Mouse (Mus musculus): ENCODE data around the gene Cstad. TPM values are rescaled to one million over a fixed set of nuclear protein-coding genes. Genes with fewer than 3 reads are reported as not detected.

The Cstad gene
- polyA plus RNA-seq, 1 experiment = 0.94 TPM

DNA sequence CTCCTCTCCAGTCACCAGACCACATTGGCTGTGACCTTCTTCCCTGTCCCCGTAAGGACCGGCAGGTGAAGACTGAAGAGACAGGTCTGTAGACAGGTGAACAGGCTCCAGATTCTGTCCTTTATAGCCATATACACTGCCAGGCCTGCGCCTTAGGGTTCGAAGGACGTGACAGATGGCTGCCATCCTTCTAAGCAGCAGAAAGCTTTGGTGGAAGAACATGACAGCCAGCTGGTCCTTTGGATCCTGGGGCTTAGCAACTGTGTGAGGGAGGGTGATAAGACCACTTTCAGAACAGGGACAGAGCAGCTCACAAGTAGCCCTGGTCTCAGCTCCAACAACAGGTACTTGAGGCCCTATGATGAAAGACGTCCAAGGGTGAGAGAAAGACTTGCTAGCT lies 43.2 kb downstream of the Cstad start:
- no peak overlapping the region for H3K9ac ChIP-seq (ENCODE audit: low read depth, poor library complexity, severe bottlenecking)
- no peak overlapping the region for H3K27ac ChIP-seq (ENCODE audit: insufficient read depth, low read length)
- H3K4me1 ChIP-seq (ENCODE audit: control insufficient read depth, insufficient read depth, low read length) = peaks cover 6% of the 10 kb centered on the region
- H3K4me3 ChIP-seq (ENCODE audit: low read depth, low read length) = no peak overlapping the region
- no peaks in the 10 kb centered on the region for H3K27me3 ChIP-seq (ENCODE audit: control insufficient read depth, insufficient read depth, low read length, poor library complexity, severe bottlenecking)
- TF ChIP-seq EP300 (IDR thresholded peaks at IDR 0.05; ENCODE audit: insufficient read depth, low read depth, low read length) (no peak), POLR2A (IDR thresholded peaks at IDR 0.05; ENCODE audit: insufficient read depth, low read length) (no peak), CTCF (IDR thresholded peaks at IDR 0.05; ENCODE audit: low read depth, low read length) (no peak)
- H3K36me3 ChIP-seq (ENCODE audit: control insufficient read depth, insufficient read depth, low read length, poor library complexity, severe bottlenecking) = no peaks in the 10 kb centered on the region
- no peaks in the 10 kb centered on the region for H3K9me3 ChIP-seq (replicated peaks; ENCODE audit: control insufficient read depth, insufficient read depth, low read length, poor library complexity, severe bottlenecking)

DNA sequence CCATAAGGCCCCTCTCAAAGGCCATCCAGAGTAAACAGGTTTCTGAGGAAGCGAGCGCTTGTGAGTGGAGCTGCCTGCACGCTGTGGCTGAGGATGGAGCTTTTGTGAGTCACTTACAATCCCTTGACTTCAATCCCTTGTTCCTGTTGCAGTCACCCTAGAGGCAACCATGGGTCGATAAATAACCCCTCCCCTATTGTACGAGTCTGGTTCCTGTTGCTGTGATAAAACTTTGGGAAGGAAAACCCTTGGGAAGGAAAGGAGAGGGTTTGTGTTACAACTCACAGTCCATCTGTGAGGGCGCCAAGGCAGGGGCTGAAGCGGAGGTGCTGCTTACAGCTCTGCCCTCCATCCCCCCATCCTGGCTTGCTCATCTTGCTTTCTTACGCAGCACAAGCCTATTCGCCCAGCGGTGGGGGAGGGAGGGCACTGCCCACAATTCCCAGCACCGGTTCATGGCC lies 45.2 kb downstream of the Cstad start:
- Histone ChIP-seq H3K36me3 (ENCODE audit: control insufficient read depth, insufficient read depth, low read length, poor library complexity, severe bottlenecking) (no peaks in the 10 kb centered on the region), H3K4me1 (ENCODE audit: control insufficient read depth, insufficient read depth, low read length) (peaks cover 6% of the 10 kb centered on the region), H3K4me3 (ENCODE audit: low read depth, low read length) (no peak overlapping the region), H3K9ac (ENCODE audit: low read depth, poor library complexity, severe bottlenecking) (no peak overlapping the region), H3K9me3 (replicated peaks; ENCODE audit: control insufficient read depth, insufficient read depth, low read length, poor library complexity, severe bottlenecking) (no peaks in the 10 kb centered on the region), H3K27me3 (ENCODE audit: control insufficient read depth, insufficient read depth, low read length, poor library complexity, severe bottlenecking) (no peaks in the 10 kb centered on the region), H3K27ac (ENCODE audit: insufficient read depth, low read length) (no peak overlapping the region)
- TF ChIP-seq EP300 (IDR thresholded peaks at IDR 0.05; ENCODE audit: insufficient read depth, low read depth, low read length) (no peak), CTCF (IDR thresholded peaks at IDR 0.05; ENCODE audit: low read depth, low read length) (no peak), POLR2A (IDR thresholded peaks at IDR 0.05; ENCODE audit: insufficient read depth, low read length) (no peak)

DNA sequence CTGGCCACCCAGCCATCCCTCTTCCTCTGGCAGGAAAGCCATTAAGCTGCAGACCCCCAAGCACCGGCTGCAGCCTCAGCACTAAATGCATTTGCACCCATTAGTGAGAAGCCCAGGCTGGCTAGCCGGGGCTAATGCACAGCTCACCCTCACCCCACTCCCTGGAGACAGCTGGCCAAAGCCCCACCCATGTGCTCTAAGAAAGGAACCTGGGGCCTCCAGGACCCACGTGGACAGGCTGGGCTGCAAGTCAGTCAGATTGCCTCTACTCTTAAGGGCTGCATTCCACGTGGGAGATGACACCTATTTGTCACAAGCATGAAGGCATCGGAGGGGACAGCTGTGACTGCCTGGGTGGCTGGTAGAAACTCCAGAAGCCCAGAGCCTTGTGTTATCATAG lies 48.0 kb downstream of the Cstad start:
- H3K4me1 ChIP-seq (ENCODE audit: control insufficient read depth, insufficient read depth, low read length) = peaks cover 3% of the 10 kb centered on the region
- H3K9ac ChIP-seq (ENCODE audit: low read depth, poor library complexity, severe bottlenecking) = no peak overlapping the region
- H3K9me3 ChIP-seq (replicated peaks; ENCODE audit: control insufficient read depth, insufficient read depth, low read length, poor library complexity, severe bottlenecking) = no peaks in the 10 kb centered on the region
- no peaks in the 10 kb centered on the region for H3K36me3 ChIP-seq (ENCODE audit: control insufficient read depth, insufficient read depth, low read length, poor library complexity, severe bottlenecking)
- no peaks in the 10 kb centered on the region for H3K27me3 ChIP-seq (ENCODE audit: control insufficient read depth, insufficient read depth, low read length, poor library complexity, severe bottlenecking)
- no peak for TF ChIP-seq EP300 (IDR thresholded peaks at IDR 0.05; ENCODE audit: insufficient read depth, low read depth, low read length)
- TF ChIP-seq POLR2A (IDR thresholded peaks at IDR 0.05; ENCODE audit: insufficient read depth, low read length) = no peak
- no peak for TF ChIP-seq CTCF (IDR thresholded peaks at IDR 0.05; ENCODE audit: low read depth, low read length)
- H3K27ac ChIP-seq (ENCODE audit: insufficient read depth, low read length) = no peak overlapping the region
- H3K4me3 ChIP-seq (ENCODE audit: low read depth, low read length) = no peak overlapping the region

DNA sequence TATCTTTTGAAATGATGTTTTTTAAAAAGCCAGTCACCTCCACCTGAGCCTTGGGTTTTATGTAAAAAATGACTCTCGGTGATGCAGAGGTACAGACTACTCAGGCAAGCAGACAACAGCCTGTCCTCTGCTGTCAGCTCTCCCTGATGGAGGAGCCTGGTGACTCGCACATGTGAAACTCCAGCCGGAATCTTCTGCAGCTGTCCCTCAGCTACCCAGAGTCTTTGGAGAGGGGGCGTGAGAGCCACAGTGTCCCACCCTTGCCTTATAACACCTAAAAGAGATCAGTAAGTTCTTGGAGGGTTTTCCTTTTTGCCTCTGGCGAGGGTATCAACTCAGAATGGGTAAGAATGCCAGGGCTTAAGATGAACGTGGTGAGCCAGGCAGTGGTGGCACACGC lies 48.6 kb downstream of the Cstad start:
- peaks cover 3% of the 10 kb centered on the region for H3K4me1 ChIP-seq (ENCODE audit: control insufficient read depth, insufficient read depth, low read length)

DNA sequence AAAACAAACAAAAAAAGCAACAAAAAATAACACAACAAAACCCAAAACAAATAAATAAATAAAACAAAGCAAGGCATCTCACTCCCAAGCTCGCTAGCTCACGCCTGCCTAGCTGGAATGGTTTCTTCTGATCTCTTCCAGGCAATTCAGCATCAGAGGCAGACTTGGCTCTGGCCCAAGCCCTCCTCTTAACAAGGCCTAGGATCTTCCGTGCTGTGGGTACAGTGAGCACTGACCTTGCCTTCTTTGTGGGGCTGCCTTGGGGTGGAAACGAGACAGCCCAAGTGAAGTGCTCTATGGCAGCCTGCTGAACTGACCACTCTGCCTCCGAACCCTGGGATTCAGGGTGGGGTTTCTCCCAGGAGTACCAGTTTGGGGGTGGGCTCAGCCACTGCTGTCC lies 52.0 kb downstream of the Cstad start:
- H3K27ac ChIP-seq (ENCODE audit: insufficient read depth, low read length) = no peak overlapping the region
- no peak for TF ChIP-seq EP300 (IDR thresholded peaks at IDR 0.05; ENCODE audit: insufficient read depth, low read depth, low read length)
- no peak for TF ChIP-seq POLR2A (IDR thresholded peaks at IDR 0.05; ENCODE audit: insufficient read depth, low read length)
- no peak for TF ChIP-seq CTCF (IDR thresholded peaks at IDR 0.05; ENCODE audit: low read depth, low read length)
- H3K4me3 ChIP-seq (ENCODE audit: low read depth, low read length) = no peak overlapping the region
- no peaks in the 10 kb centered on the region for H3K4me1 ChIP-seq (ENCODE audit: control insufficient read depth, insufficient read depth, low read length)
- no peaks in the 10 kb centered on the region for H3K9me3 ChIP-seq (replicated peaks; ENCODE audit: control insufficient read depth, insufficient read depth, low read length, poor library complexity, severe bottlenecking)
- no peaks in the 10 kb centered on the region for H3K27me3 ChIP-seq (ENCODE audit: control insufficient read depth, insufficient read depth, low read length, poor library complexity, severe bottlenecking)
- no peak overlapping the region for H3K9ac ChIP-seq (ENCODE audit: low read depth, poor library complexity, severe bottlenecking)
- H3K36me3 ChIP-seq (ENCODE audit: control insufficient read depth, insufficient read depth, low read length, poor library complexity, severe bottlenecking) = no peaks in the 10 kb centered on the region

More for the DNA sequence above, 48.6 kb downstream of the Cstad start:
- Histone ChIP-seq H3K4me3 (ENCODE audit: low read depth, low read length) (no peak overlapping the region), H3K9me3 (replicated peaks; ENCODE audit: control insufficient read depth, insufficient read depth, low read length, poor library complexity, severe bottlenecking) (no peaks in the 10 kb centered on the region), H3K27ac (ENCODE audit: insufficient read depth, low read length) (no peak overlapping the region), H3K36me3 (ENCODE audit: control insufficient read depth, insufficient read depth, low read length, poor library complexity, severe bottlenecking) (no peaks in the 10 kb centered on the region), H3K27me3 (ENCODE audit: control insufficient read depth, insufficient read depth, low read length, poor library complexity, severe bottlenecking) (no peaks in the 10 kb centered on the region), H3K9ac (ENCODE audit: low read depth, poor library complexity, severe bottlenecking) (no peak overlapping the region)
- TF ChIP-seq EP300 (IDR thresholded peaks at IDR 0.05; ENCODE audit: insufficient read depth, low read depth, low read length) = no peak
- no peak for TF ChIP-seq POLR2A (IDR thresholded peaks at IDR 0.05; ENCODE audit: insufficient read depth, low read length)
- TF ChIP-seq CTCF (IDR thresholded peaks at IDR 0.05; ENCODE audit: low read depth, low read length) = no peak

DNA sequence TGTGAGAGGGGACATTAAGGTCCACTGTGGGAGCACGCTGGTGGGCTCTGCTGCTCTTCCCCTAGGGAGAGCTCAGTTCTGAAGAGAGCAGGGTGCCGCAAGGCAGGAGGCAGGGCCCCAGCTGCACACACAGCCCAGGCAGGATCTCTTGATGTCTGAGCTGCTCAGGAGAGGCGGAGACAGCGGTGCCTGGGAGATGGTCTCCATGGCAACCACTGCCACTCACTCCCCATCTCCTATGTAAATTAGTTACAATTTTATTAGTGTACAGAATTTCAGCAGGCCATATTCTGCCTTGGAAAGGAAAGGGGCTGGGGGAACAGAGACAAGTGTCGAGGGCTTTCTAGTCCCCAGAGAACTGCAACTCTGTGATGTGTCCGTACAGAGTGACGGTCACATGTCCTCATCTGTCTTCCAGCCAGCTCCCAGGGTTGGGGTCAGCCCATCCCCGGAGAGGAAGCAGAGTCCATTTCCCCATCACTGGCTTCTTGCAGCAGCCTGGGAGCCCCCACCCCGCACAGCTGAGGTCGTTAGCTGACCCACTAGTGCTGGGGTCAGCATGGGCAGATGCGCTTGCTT lies 52.6 kb downstream of the Cstad start:
- Histone ChIP-seq H3K9ac (ENCODE audit: low read depth, poor library complexity, severe bottlenecking) (no peak overlapping the region), H3K4me3 (ENCODE audit: low read depth, low read length) (no peak overlapping the region), H3K4me1 (ENCODE audit: control insufficient read depth, insufficient read depth, low read length) (no peaks in the 10 kb centered on the region), H3K36me3 (ENCODE audit: control insufficient read depth, insufficient read depth, low read length, poor library complexity, severe bottlenecking) (no peaks in the 10 kb centered on the region), H3K27me3 (ENCODE audit: control insufficient read depth, insufficient read depth, low read length, poor library complexity, severe bottlenecking) (no peaks in the 10 kb centered on the region), H3K27ac (ENCODE audit: insufficient read depth, low read length) (no peak overlapping the region), H3K9me3 (replicated peaks; ENCODE audit: control insufficient read depth, insufficient read depth, low read length, poor library complexity, severe bottlenecking) (no peaks in the 10 kb centered on the region)
- TF ChIP-seq CTCF (IDR thresholded peaks at IDR 0.05; ENCODE audit: low read depth, low read length) (no peak), EP300 (IDR thresholded peaks at IDR 0.05; ENCODE audit: insufficient read depth, low read depth, low read length) (no peak), POLR2A (IDR thresholded peaks at IDR 0.05; ENCODE audit: insufficient read depth, low read length) (no peak)

Measured in ES-Bruce4 (cell line).